ENCODE assay signal across 8 mouse cellular contexts in genomic region chr16:18348601-18349175, GRCm38 (mm10). TPM values are rescaled to one million over a fixed set of nuclear protein-coding genes. Genes with fewer than 3 reads are reported as not detected.
DNase-seq lines count a peak whose midpoint lies in the region; ATAC-seq and TF ChIP-seq lines count a peak whose summit lies in the region.

No protein-coding gene starts in this region.

- peak overlapping the region; percentile 73 for H3K4me3 ChIP-seq in layer of hippocampus, adult 2 months
- peak overlapping the region; percentile 94 for H3K4me3 ChIP-seq in forebrain, embryonic 10.5 days
- peak overlapping the region; percentile 67 for H3K4me3 ChIP-seq in hindbrain, postnatal 0 days (ENCODE audit: low read length)
- peak overlapping the region; percentile 80 for H3K4me3 ChIP-seq in lung, adult 2 months (replicated peaks; ENCODE audit: extremely low read depth, low read depth, low read length)

- TF ChIP-seq POLR2A in lung, adult 2 months (IDR thresholded peaks at IDR 0.05; ENCODE audit: borderline replicate concordance, extremely low read depth, low read depth, low read length): no peak

- no peak; the same call in 1 of the 2 replicates for ATAC-seq in hindbrain, postnatal 0 days

- H3K36me3 ChIP-seq in forebrain, embryonic 10.5 days (replicated peaks): peaks cover 7% of the 10 kb centered on the region; the same call in 1 of the 2 replicates
- H3K36me3 ChIP-seq in hindbrain, postnatal 0 days (ENCODE audit: insufficient read depth, low read length): no peaks in the 10 kb centered on the region
- H3K36me3 ChIP-seq in splenic B cell, adult 2 months (ENCODE audit: control insufficient read depth, insufficient read depth, low read length, poor library complexity, severe bottlenecking): no peaks in the 10 kb centered on the region

- H3K27me3 ChIP-seq in forebrain, embryonic 10.5 days (ENCODE audit: poor library complexity, severe bottlenecking): peaks cover 49% of the 10 kb centered on the region
- H3K27me3 ChIP-seq in hindbrain, postnatal 0 days (ENCODE audit: insufficient read depth, low read length): no peaks in the 10 kb centered on the region
- no peaks in the 10 kb centered on the region for H3K27me3 ChIP-seq in splenic B cell, adult 2 months (ENCODE audit: control insufficient read depth, insufficient read depth, low read length, poor library complexity, severe bottlenecking)

- no peaks in the 10 kb centered on the region for H3K9me3 ChIP-seq in forebrain, embryonic 10.5 days
- H3K9me3 ChIP-seq in hindbrain, postnatal 0 days (ENCODE audit: low read length): no peaks in the 10 kb centered on the region

- no peak for DNase-seq in layer of hippocampus, adult 2 months (ENCODE audit: low spot score in 2 of 2)
- DNase-seq in layer of hippocampus, postnatal 14 days (ENCODE audit: low spot score in 2 of 2): no peak
- DNase-seq in NIH3T3 (ENCODE audit: low read depth): peak; percentile 63
- DNase-seq in forebrain, embryonic 10.5 days (ENCODE audit: extremely low spot score, low spot score): peak; percentile 54
- DNase-seq in hindbrain, postnatal 0 days (ENCODE audit: low spot score): peak; percentile 63
- no peak for DNase-seq in lung, adult 2 months
- DNase-seq in splenic B cell, adult 2 months (ENCODE audit: low read depth, low spot score): peak; percentile 42
- DNase-seq in thymus, adult 18-20 months: no peak

- 0 out of 2 replicates have a peak, but pooled peaks have one; percentile 2 for TF ChIP-seq CTCF in layer of hippocampus, adult 2 months (conservative IDR thresholded peaks at IDR 0.05)
- no peak for TF ChIP-seq CTCF in hindbrain, postnatal 0 days (IDR thresholded peaks at IDR 0.05; ENCODE audit: low read depth)
- TF ChIP-seq CTCF in lung, adult 2 months (IDR thresholded peaks at IDR 0.05; ENCODE audit: insufficient read depth, low read length): no peak

- H3K9ac ChIP-seq in hindbrain, postnatal 0 days (replicated peaks; ENCODE audit: low read length): peak overlapping the region; percentile 68

- H3K4me1 ChIP-seq in forebrain, embryonic 10.5 days: peaks cover 66% of the 10 kb centered on the region
- H3K4me1 ChIP-seq in hindbrain, postnatal 0 days (ENCODE audit: insufficient read depth, low read length): peaks cover 18% of the 10 kb centered on the region; the same call in 1 of the 2 replicates
- no peaks in the 10 kb centered on the region for H3K4me1 ChIP-seq in lung, adult 2 months (ENCODE audit: control insufficient read depth, insufficient read depth, low read length)

- under 1% methylated on average over 28 of the region's 28 CpGs for WGBS in forebrain, embryonic 10.5 days
- WGBS in hindbrain, postnatal 0 days: under 1% methylated on average over 28 of the region's 28 CpGs
- 3% methylated on average over 28 of the region's 28 CpGs for WGBS in lung, adult 2 months

- H3K27ac ChIP-seq in layer of hippocampus, adult 2 months: peak overlapping the region; percentile 89
- H3K27ac ChIP-seq in forebrain, embryonic 10.5 days: peak overlapping the region; percentile 90
- peak overlapping the region; percentile 68 for H3K27ac ChIP-seq in hindbrain, postnatal 0 days

- H3K4me2 ChIP-seq in hindbrain, postnatal 0 days (ENCODE audit: low read depth, low read length): peak overlapping the region; percentile 86

RNA-seq across cellular contexts. Expression of gene Arvcf, which starts 0.7 kb away (rescaled TPM):
- 10 to 100 TPM; 40.4 to 41.4 TPM for total RNA-seq in layer of hippocampus, adult 2 months (2021)
- total RNA-seq in layer of hippocampus, postnatal 14 days (2021): 10 to 100 TPM; 43.3 to 46.4 TPM
- polyA plus RNA-seq in forebrain, embryonic 10.5 days (2016; fragmentation: Nextera tagmentation; extraction: Ambion mirVana): 116 TPM in 2 replicates
- 168 and 180 TPM in 2 replicates for total RNA-seq in hindbrain, postnatal 0 days (2014; rRNA removed)
- polyA plus RNA-seq in hindbrain, postnatal 0 days (2015; fragmentation: Nextera tagmentation; extraction: Ambion mirVana): 46.3 and 48.9 TPM in 2 replicates
- 49.9 and 53.7 TPM in 2 replicates for polyA plus RNA-seq in lung, adult 2 months (2012; rRNA removed)

RNA-seq across cellular contexts. Expression of gene Tango2, which starts 0.8 kb away (rescaled TPM):
- total RNA-seq in layer of hippocampus, adult 2 months (2021): 100 to 1,000 TPM; 128 to 130 TPM
- 100 to 1,000 TPM; 106 to 114 TPM for total RNA-seq in layer of hippocampus, postnatal 14 days (2021)
- polyA plus RNA-seq in forebrain, embryonic 10.5 days (2016; fragmentation: Nextera tagmentation; extraction: Ambion mirVana): 35.7 and 37.1 TPM in 2 replicates
- 43.5 and 63.3 TPM in 2 replicates for total RNA-seq in hindbrain, postnatal 0 days (2014; rRNA removed)
- polyA plus RNA-seq in hindbrain, postnatal 0 days (2015; fragmentation: Nextera tagmentation; extraction: Ambion mirVana): 95.6 and 99.2 TPM in 2 replicates
- polyA plus RNA-seq in lung, adult 2 months (2012; rRNA removed): 35.1 and 36.1 TPM in 2 replicates

RNA-seq across cellular contexts. Expression of gene Dgcr8, which starts 59.6 kb away (rescaled TPM):
- 10 to 100 TPM; 46.1 to 46.7 TPM for total RNA-seq in layer of hippocampus, adult 2 months (2021)
- total RNA-seq in layer of hippocampus, postnatal 14 days (2021): 10 to 100 TPM; 35.9 to 44.0 TPM
- polyA plus RNA-seq in forebrain, embryonic 10.5 days (2016; fragmentation: Nextera tagmentation; extraction: Ambion mirVana): 48.9 and 49.7 TPM in 2 replicates
- 39.9 and 43.4 TPM in 2 replicates for total RNA-seq in hindbrain, postnatal 0 days (2014; rRNA removed)
- polyA plus RNA-seq in hindbrain, postnatal 0 days (2015; fragmentation: Nextera tagmentation; extraction: Ambion mirVana): 19.1 and 20.8 TPM in 2 replicates
- polyA plus RNA-seq in lung, adult 2 months (2012; rRNA removed): 16.0 and 22.3 TPM in 2 replicates

Comparison
In these comparisons a context has a peak if more than half of its experiments do, and no peak if none do; other contexts are left out.
1. DNase-seq: peak in NIH3T3 (single experiment), forebrain, embryonic 10.5 days (single experiment), hindbrain, postnatal 0 days (single experiment) and splenic B cell, adult 2 months (single experiment); none in layer of hippocampus, adult 2 months (0 of 2), layer of hippocampus, postnatal 14 days (0 of 2), lung, adult 2 months (single experiment) and thymus, adult 18-20 months (0 of 2).
2. Peak in every context shown above with its lines, with median percentiles within 50 percentile points of each other: H3K27ac ChIP-seq and H3K4me3 ChIP-seq.